In the genomic region with DNA sequence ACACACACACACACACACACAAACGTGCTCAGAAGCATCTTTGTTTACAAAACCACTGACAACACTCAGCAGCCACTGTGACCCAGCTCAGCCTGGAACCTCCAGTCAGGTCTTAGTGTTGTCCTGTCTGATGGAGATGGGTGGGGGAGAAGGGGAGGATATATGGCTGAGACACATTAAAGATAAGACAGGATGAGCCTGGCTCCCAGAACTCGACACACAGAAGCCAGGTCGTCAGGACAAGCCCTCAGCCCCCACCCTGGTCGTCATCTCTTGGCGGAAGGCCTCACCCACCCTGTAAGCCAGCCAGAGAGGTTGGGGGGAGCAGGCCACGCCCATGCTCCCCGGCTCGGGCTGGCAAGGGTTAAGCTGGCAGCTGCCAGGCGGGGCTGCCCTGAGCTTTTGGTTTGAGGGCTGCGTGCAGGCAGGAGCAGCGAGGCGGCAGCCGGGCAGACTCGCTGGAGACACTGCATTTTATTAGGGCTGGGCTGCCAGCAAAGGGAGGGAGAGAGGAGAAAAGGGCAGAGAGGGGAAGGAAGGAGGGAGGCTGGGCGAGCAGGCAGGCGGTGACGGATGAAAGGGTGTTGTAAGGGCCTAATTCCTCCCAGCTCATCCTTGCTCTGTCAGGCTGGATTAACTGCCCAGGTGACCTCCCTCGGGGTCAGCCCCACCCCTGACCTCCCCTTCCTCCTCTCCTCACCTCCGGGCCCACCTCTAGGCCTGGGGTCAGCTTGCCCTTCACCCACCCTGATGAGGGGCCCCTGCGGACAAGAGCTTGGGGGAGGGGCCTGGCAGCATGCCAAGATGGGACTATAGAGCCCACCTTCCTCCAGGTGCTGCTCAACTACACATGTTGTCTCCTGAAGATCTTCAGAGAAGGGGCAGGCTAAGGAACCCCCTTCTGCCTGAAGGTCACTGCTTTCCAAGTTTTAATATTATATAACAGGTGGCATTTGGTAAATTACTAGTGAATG, we compare ENCODE assay signal across 9 mouse cellular contexts. TPM values are rescaled to one million over a fixed set of nuclear protein-coding genes. Genes with fewer than 3 reads are reported as not detected.
A peak's percentile ranks its signal among the peaks of the same experiment; 100 is the strongest.
DNase-seq lines count a peak whose midpoint lies in the region; ATAC-seq lines count a peak whose summit lies in the region.
"Had no signal": no experiment of that assay in that cellular context is flagged by ENCODE, and none has a peak within 500 bp of the region (broad histone marks: within the 10 kb centered on the region; RNA-seq: fewer than 3 reads in every experiment).

No protein-coding gene starts in this region.

- DNase-seq in adrenal gland, postnatal 14 days = peak; percentile 76
- no peak for DNase-seq in adrenal gland, postnatal 25 days
- peak; percentile 72 for DNase-seq in testis, postnatal 10 days (ENCODE audit: low spot score)
- DNase-seq in testis, postnatal 14 days (ENCODE audit: low spot score) = no peak
- no peak for DNase-seq in layer of hippocampus, adult 11-12 months (ENCODE audit: low spot score)

- H3K9ac ChIP-seq in intestine, embryonic 15.5 days = no peak overlapping the region; the same call in 1 of the 2 replicates
- peak overlapping the region; percentile 18; the same call in 1 of the 2 replicates for H3K9ac ChIP-seq in neural tube, embryonic 12.5 days

- H3K27me3 ChIP-seq in intestine, embryonic 15.5 days (replicated peaks) = peaks cover 49% of the 10 kb centered on the region
- H3K27me3 ChIP-seq in neural tube, embryonic 12.5 days (replicated peaks) = peaks cover 63% of the 10 kb centered on the region

- 4% methylated on average over 20 of the region's 20 CpGs for WGBS in intestine, embryonic 15.5 days
- 1% methylated on average over 20 of the region's 20 CpGs for WGBS in neural tube, embryonic 12.5 days

- no peak overlapping the region for H3K27ac ChIP-seq in intestine, embryonic 15.5 days
- H3K27ac ChIP-seq in neural tube, embryonic 12.5 days = no peak overlapping the region

- peak; percentile 46 for ATAC-seq in intestine, embryonic 15.5 days
- 0 out of 2 replicates have a peak, but pooled peaks have one; percentile 35 for ATAC-seq in neural tube, embryonic 12.5 days (ENCODE audit: low FRiP score, low read depth)
- ATAC-seq in erythroid progenitor cell, adult 5-6 weeks (replicated peaks; ENCODE audit: low FRiP score, poor library complexity, severe bottlenecking) = no peak

- H3K36me3 ChIP-seq in intestine, embryonic 15.5 days = no peaks in the 10 kb centered on the region
- no peaks in the 10 kb centered on the region for H3K36me3 ChIP-seq in neural tube, embryonic 12.5 days

- H3K4me2 ChIP-seq in intestine, embryonic 15.5 days (replicated peaks) = peak overlapping the region; percentile 48
- H3K4me2 ChIP-seq in neural tube, embryonic 12.5 days (replicated peaks) = peak overlapping the region; percentile 47

- peaks cover 17% of the 10 kb centered on the region for H3K4me1 ChIP-seq in intestine, embryonic 15.5 days (replicated peaks)
- H3K4me1 ChIP-seq in neural tube, embryonic 12.5 days = peaks cover 14% of the 10 kb centered on the region

- H3K4me3 ChIP-seq in intestine, embryonic 15.5 days (replicated peaks) = no peak overlapping the region
- no peak overlapping the region for H3K4me3 ChIP-seq in neural tube, embryonic 12.5 days
- H3K4me3 ChIP-seq: erythroblast, embryonic 14.5 days had no signal

- no peaks in the 10 kb centered on the region for H3K9me3 ChIP-seq in intestine, embryonic 15.5 days
- H3K9me3 ChIP-seq in neural tube, embryonic 12.5 days = no peaks in the 10 kb centered on the region

RNA-seq across cellular contexts. Expression of gene Dlx3, which starts 6.6 kb away (rescaled TPM):
- not detected in 2 replicates for total RNA-seq in adrenal gland, postnatal 14 days (2021)
- not detected in 2 replicates for total RNA-seq in adrenal gland, postnatal 25 days (2021)
- polyA plus RNA-seq in intestine, embryonic 15.5 days (2015; fragmentation: Nextera tagmentation; extraction: Ambion mirVana) = 0.60 and 0.88 TPM in 2 replicates
- polyA plus RNA-seq in neural tube, embryonic 12.5 days (2016; fragmentation: Nextera tagmentation; extraction: Ambion mirVana) = 0.81 and 1.2 TPM in 2 replicates
- total RNA-seq in erythroid progenitor cell, adult 5-6 weeks (2015; ENCODE audit: low replicate concordance) = not detected in 2 replicates
- total RNA-seq in erythroid progenitor cell, adult 5-6 weeks (2017; ENCODE audit: low replicate concordance) = not detected in 2 replicates
- polyA plus RNA-seq: erythroblast, embryonic 14.5 days had no signal

RNA-seq across cellular contexts. Expression of gene Dlx4, which starts 19.5 kb away (rescaled TPM):
- total RNA-seq in adrenal gland, postnatal 14 days (2021) = not detected in 2 replicates
- total RNA-seq in adrenal gland, postnatal 25 days (2021) = not detected in 2 replicates
- polyA plus RNA-seq in intestine, embryonic 15.5 days (2015; fragmentation: Nextera tagmentation; extraction: Ambion mirVana) = 0.10 and 0.16 TPM in 2 replicates
- polyA plus RNA-seq in neural tube, embryonic 12.5 days (2016; fragmentation: Nextera tagmentation; extraction: Ambion mirVana) = 0.10 and 0.22 TPM in 2 replicates
- total RNA-seq in erythroid progenitor cell, adult 5-6 weeks (2015; ENCODE audit: low replicate concordance) = not detected in 2 replicates
- not detected in 2 replicates for total RNA-seq in erythroid progenitor cell, adult 5-6 weeks (2017; ENCODE audit: low replicate concordance)
- polyA plus RNA-seq: erythroblast, embryonic 14.5 days had no signal

RNA-seq across cellular contexts. Expression of gene Itga3, which starts 50.0 kb away (rescaled TPM):
- total RNA-seq in adrenal gland, postnatal 14 days (2021) = 33.9 and 36.1 TPM in 2 replicates
- 36.8 and 40.7 TPM in 2 replicates for total RNA-seq in adrenal gland, postnatal 25 days (2021)
- 32.8 and 35.6 TPM in 2 replicates for polyA plus RNA-seq in intestine, embryonic 15.5 days (2015; fragmentation: Nextera tagmentation; extraction: Ambion mirVana)
- polyA plus RNA-seq in neural tube, embryonic 12.5 days (2016; fragmentation: Nextera tagmentation; extraction: Ambion mirVana) = 7.6 and 9.3 TPM in 2 replicates
- total RNA-seq in erythroid progenitor cell, adult 5-6 weeks (2015; ENCODE audit: low replicate concordance) = not detected in 2 replicates
- 0.13 TPM in 1 of 2 replicates, not detected in the other for total RNA-seq in erythroid progenitor cell, adult 5-6 weeks (2017; ENCODE audit: low replicate concordance)

Comparison
In these comparisons a context has a peak if more than half of its experiments do, and no peak if none do; other contexts are left out.
1. DNase-seq: peak in adrenal gland, postnatal 14 days (single experiment) and testis, postnatal 10 days (single experiment); none in adrenal gland, postnatal 25 days (single experiment), testis, postnatal 14 days (single experiment) and layer of hippocampus, adult 11-12 months (single experiment).
2. RNA of gene Itga3, which starts 50.0 kb away (total RNA-seq): 36.8 to 40.7 TPM in adrenal gland, postnatal 25 days and 33.9 to 36.1 TPM in adrenal gland, postnatal 14 days; 0.13 TPM in erythroid progenitor cell, adult 5-6 weeks; every median in the first group is over 10 times any median in the second.